Mouse (Mus musculus): Measurements from ENCODE around the gene Dclk1.

- TF ChIP-seq MYOG (IDR thresholded peaks at IDR 0.05; ENCODE audit: control insufficient read depth in 1 of 3, insufficient read depth in 1 of 3, insufficient read length in 2 of 3, low read depth in 2 of 3) (no peak), POLR2AphosphoS2 (IDR thresholded peaks at IDR 0.05; ENCODE audit: insufficient read length, low read depth) (no peak), E2F4 (IDR thresholded peaks at IDR 0.05; ENCODE audit: insufficient read depth) (no peak), MYOD1 (IDR thresholded peaks at IDR 0.05; ENCODE audit: control insufficient read depth in 1 of 3, insufficient read length in 2 of 3, low read depth in 2 of 3) (no peak), POLR2A (IDR thresholded peaks at IDR 0.05; ENCODE audit: insufficient read length, low read depth) (no peak), USF1 (IDR thresholded peaks at IDR 0.05; ENCODE audit: low read depth) (no peak), SRF (IDR thresholded peaks at IDR 0.05; ENCODE audit: control insufficient read depth, insufficient read length, low read depth) (no peak), CEBPB (IDR thresholded peaks at IDR 0.05; ENCODE audit: insufficient read depth, poor library complexity, severe bottlenecking) (no peak), TCF12 (IDR thresholded peaks at IDR 0.05; ENCODE audit: insufficient read depth, poor library complexity, severe bottlenecking) (no peak), REST (IDR thresholded peaks at IDR 0.05; ENCODE audit: insufficient read depth, insufficient read length) (no peak), MAX (IDR thresholded peaks at IDR 0.05; ENCODE audit: low read depth) (no peak)
These were observed 200.0 kb downstream of the Dclk1 start for GRCm38 (mm10) chr3:55442012-55442645.

All from myocyte (in vitro differentiated cells).